Mouse (Mus musculus) brown adipose tissue, adult 24 weeks (tissue): ENCODE data around the gene Hmcn1. TPM values are rescaled to one million over a fixed set of nuclear protein-coding genes. Genes with fewer than 3 reads are reported as not detected.

Experiments
- H3K27ac ChIP-seq: fragments of 200-500 bp; replicated peaks from 2 replicates; pipeline ENCODE4 v1.5.1; 2012; ENCODE audit warnings: low read depth, mild to moderate bottlenecking, low read length
- H3K4me1 ChIP-seq: fragments of 200-500 bp; 2 replicates; pipeline ENCODE4 v1.6.1; 2012; ENCODE audit warnings: low read length, mixed read lengths; ENCODE audit not compliant: control insufficient read depth, insufficient read depth, insufficient read length
- H3K4me3 ChIP-seq: fragments of 200-500 bp; 2 replicates; pipeline ENCODE4 v1.5.1; 2012; ENCODE audit warnings: low read depth, mild to moderate bottlenecking, low read length, moderate library complexity; ENCODE audit not compliant: insufficient read depth
- polyA plus RNA-seq: library from polyadenylated mRNA; stranded (reverse); fragments of >200 nt; gene quantifications from 2 replicates; pipeline ENCODE4 v1.2.4, GENCODE M21; 2012; ENCODE audit not compliant: missing spikeins, insufficient read depth, insufficient read length

The Hmcn1 gene
- polyA plus RNA-seq, 1 experiment, result 0.20 TPM

GRCm38 (mm10) chr1:150631856-150632171 lies 361.4 kb downstream of the Hmcn1 start:
- Histone ChIP-seq H3K27ac (no peak overlapping the region), H3K4me3 (no peak overlapping the region), H3K4me1 (no peaks in the 10 kb centered on the region)

- Histone ChIP-seq H3K4me3 (no peak overlapping the region), H3K27ac (no peak overlapping the region), H3K4me1 (no peaks in the 10 kb centered on the region)
These were observed 362.0 kb downstream of the Hmcn1 start for GRCm38 (mm10) chr1:150631035-150631855.

- Histone ChIP-seq H3K4me1 (no peaks in the 10 kb centered on the region), H3K27ac (no peak overlapping the region), H3K4me3 (no peak overlapping the region)
These were observed 370.0 kb downstream of the Hmcn1 start for GRCm38 (mm10) chr1:150623226-150623625.

GRCm38 (mm10) chr1:150610539-150610938 lies 382.7 kb downstream of the Hmcn1 start:
- Histone ChIP-seq H3K27ac (no peak overlapping the region), H3K4me3 (no peak overlapping the region), H3K4me1 (no peaks in the 10 kb centered on the region)

GRCm38 (mm10) chr1:150606173-150606572 lies 387.1 kb downstream of the Hmcn1 start:
- H3K4me3 ChIP-seq, result no peak overlapping the region
- no peaks in the 10 kb centered on the region for H3K4me1 ChIP-seq

GRCm38 (mm10) chr1:150593614-150594013 lies 399.6 kb downstream of the Hmcn1 start:
- no peaks in the 10 kb centered on the region for H3K4me1 ChIP-seq
- no peak overlapping the region for H3K4me3 ChIP-seq
- no peak overlapping the region for H3K27ac ChIP-seq

More at GRCm38 (mm10) chr1:150606173-150606572, 387.1 kb downstream of the Hmcn1 start:
- no peak overlapping the region for H3K27ac ChIP-seq

GRCm38 (mm10) chr1:150591253-150591652 lies 402.0 kb downstream of the Hmcn1 start:
- H3K27ac ChIP-seq, result no peak overlapping the region
- H3K4me1 ChIP-seq, result no peaks in the 10 kb centered on the region
- H3K4me3 ChIP-seq, result no peak overlapping the region

- Histone ChIP-seq H3K4me1 (no peaks in the 10 kb centered on the region), H3K27ac (no peak overlapping the region), H3K4me3 (no peak overlapping the region)
These were observed 405.8 kb downstream of the Hmcn1 start for GRCm38 (mm10) chr1:150587410-150587809.

- Histone ChIP-seq H3K27ac (no peak overlapping the region), H3K4me1 (no peaks in the 10 kb centered on the region)
These were observed 408.8 kb downstream of the Hmcn1 start for GRCm38 (mm10) chr1:150584477-150584876.

GRCm38 (mm10) chr1:150583734-150584133 lies 409.5 kb downstream of the Hmcn1 start:
- no peak overlapping the region for H3K4me3 ChIP-seq
- H3K27ac ChIP-seq, result no peak overlapping the region
- H3K4me1 ChIP-seq, result no peaks in the 10 kb centered on the region

More at GRCm38 (mm10) chr1:150584477-150584876, 408.8 kb downstream of the Hmcn1 start:
- no peak overlapping the region for H3K4me3 ChIP-seq

GRCm38 (mm10) chr1:150580561-150580960 lies 412.7 kb downstream of the Hmcn1 start:
- Histone ChIP-seq H3K4me3 (no peak overlapping the region), H3K4me1 (no peaks in the 10 kb centered on the region), H3K27ac (no peak overlapping the region)

GRCm38 (mm10) chr1:150573407-150573806 lies 419.8 kb downstream of the Hmcn1 start:
- Histone ChIP-seq H3K27ac (no peak overlapping the region), H3K4me1 (no peaks in the 10 kb centered on the region), H3K4me3 (no peak overlapping the region)

GRCm38 (mm10) chr1:150570562-150571156 lies 422.6 kb downstream of the Hmcn1 start:
- no peak overlapping the region for H3K4me3 ChIP-seq
- H3K4me1 ChIP-seq, result no peaks in the 10 kb centered on the region
- H3K27ac ChIP-seq, result no peak overlapping the region

GRCm38 (mm10) chr1:150569820-150570543 lies 423.3 kb downstream of the Hmcn1 start:
- no peak overlapping the region for H3K4me3 ChIP-seq
- no peaks in the 10 kb centered on the region for H3K4me1 ChIP-seq
- no peak overlapping the region for H3K27ac ChIP-seq

- H3K27ac ChIP-seq, result no peak overlapping the region
- H3K4me1 ChIP-seq, result no peaks in the 10 kb centered on the region
- H3K4me3 ChIP-seq, result no peak overlapping the region
These were observed 426.9 kb downstream of the Hmcn1 start for GRCm38 (mm10) chr1:150566287-150566686.
